Mouse (Mus musculus) testis, postnatal 10 days (tissue): Measurements from ENCODE around the gene Olfr995.

Source experiments
- DNase-seq: peaks from one replicate; pipeline ENCODE4 v3.0.0; 2021; ENCODE audit warnings: low spot score

The Olfr995 gene

DNA sequence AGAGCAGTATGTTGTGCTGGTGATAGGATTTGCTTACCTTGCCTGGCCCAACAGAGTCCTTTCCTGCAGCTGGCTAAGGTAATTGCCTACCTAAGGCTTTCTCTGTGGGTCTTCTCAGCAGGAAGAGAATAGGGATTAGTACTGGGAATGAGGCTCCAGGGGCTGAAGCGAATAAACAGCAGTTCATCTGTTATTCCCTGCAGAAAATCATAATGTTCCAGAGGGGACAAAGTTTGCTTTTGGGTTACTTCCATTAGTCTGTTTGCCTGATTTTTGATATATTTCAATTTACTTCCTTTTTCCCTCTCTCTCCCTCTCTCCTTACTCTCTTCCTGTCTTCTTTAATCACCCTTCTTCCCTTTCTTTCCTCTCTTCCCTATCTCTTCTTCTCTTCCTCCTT is at the start of gene Olfr995:
Gene Olfr995 (minus strand): TSS at position 101 of the 400 bp plus-strand sequence.
- no peak for DNase-seq

- DNase-seq, result no peak
These were observed 47.0 kb upstream of the Olfr995 start for GRCm38 (mm10) chr2:85490396-85490795.

DNA sequence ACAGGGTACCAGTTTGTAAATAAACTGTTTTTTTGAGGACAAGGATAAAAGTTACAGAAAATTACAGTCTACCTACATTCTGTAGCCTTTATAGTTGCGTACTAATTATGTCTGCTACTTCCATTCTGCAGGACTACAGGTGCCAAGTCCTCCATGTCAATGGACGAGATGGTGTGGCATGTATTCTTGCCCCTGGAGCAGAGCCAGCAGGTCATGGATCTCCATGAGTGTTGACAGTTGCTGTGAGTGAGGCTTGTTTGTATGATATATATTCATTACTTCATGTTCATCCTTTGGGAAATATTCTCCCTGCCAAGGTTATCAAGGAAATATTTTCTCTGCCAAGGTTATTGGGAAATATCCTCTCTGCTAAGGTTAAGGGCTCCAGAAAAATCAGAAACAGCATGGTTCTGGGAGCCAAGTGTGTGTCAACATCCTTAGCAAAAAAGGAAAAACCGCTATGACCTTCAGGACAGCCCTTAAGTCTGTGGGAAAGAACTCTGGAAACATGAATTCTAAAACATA is 23.4 kb upstream of the Olfr995 start:
- DNase-seq, result no peak

DNA sequence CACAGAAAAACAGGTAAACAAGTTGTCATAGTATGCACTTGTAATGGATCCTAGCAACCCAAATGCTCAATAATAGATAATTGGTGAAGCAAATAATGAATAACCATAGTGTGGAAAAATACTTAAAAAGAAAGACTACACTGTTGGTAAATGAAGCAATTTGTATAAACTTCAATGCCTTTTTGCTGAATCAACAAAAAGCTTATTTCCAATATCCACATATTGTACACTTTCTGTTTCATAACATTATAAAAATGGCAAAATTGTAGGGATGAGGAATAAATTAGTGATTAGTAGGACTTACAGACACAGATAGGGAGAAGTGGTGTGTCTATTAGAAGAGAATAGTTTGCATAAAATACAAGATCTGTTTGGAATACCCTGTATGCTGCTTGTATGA is 893 bp downstream of the Olfr995 start:
- DNase-seq, result no peak

DNA sequence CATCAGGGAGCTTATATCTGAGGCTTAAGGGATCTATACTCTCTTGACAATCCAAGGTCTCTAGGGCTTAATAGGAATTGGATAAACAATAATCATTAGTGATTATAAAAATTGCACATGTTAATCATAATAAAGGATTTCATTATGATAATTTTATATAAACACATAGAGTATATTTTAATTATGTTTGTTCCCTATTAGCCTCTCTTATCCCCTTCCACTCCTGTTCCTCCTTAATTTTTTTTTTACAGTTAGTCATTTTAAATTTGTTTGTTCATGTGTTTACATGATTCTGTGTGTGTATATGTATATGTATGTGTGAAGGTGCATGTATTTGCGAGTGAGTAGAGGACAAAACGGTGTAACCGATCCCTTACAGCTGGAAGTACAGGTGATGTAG is 7.1 kb downstream of the Olfr995 start, which contains the start of gene Olfr994:
Gene Olfr994 (minus strand): TSS at position 101 of the 400 bp plus-strand sequence.
- DNase-seq, result no peak

- no peak for DNase-seq
These were observed 17.5 kb downstream of the Olfr995 start for GRCm38 (mm10) chr2:85425893-85426292.

- DNase-seq, result no peak
These were observed 28.7 kb downstream of the Olfr995 start, which contains the start of gene Olfr993 for GRCm38 (mm10) chr2:85414777-85415176. Gene Olfr993 (minus strand): TSS chr2:85414877.

DNA sequence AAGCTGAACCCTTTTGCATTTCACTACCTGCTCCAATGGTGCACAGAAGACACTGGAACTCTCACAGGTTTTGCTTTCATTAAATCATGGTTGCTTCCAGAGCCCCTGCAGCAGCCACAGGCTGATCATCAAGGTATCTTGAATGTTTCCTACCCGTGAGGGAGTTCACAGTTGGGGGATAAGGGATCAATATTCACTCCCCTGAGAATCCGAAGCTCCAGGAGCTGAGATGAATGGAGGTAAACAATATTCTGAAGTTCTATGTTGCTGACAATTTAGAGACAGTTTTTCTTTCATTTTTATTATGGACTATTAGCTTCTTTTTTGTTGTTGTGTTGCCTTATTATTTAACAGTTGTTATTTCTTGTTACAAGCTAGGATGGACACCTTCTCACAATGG is 34.1 kb downstream of the Olfr995 start, which contains the start of gene Olfr992:
Gene Olfr992 (minus strand): TSS at position 101 of the 400 bp plus-strand sequence.
- DNase-seq, result no peak
